Mouse (Mus musculus) MEL (cell line): Measurements from ENCODE around the gene Tpsb2. TPM values are rescaled to one million over a fixed set of nuclear protein-coding genes. Genes with fewer than 3 reads are reported as not detected.

Experiments used
- DNase-seq: peaks from one replicate; pipeline ENCODE4 v3.0.0; 2011; ENCODE audit warnings: low read depth, low spot score
- H3K27ac ChIP-seq: 2 replicates; pipeline ENCODE4 v1.5.1; 2012; ENCODE audit warnings: low read depth, mild to moderate bottlenecking, control low read depth, low read length, moderate library complexity; ENCODE audit not compliant: control insufficient read depth
- H3K27me3 ChIP-seq, 2 experiments: fragments of 150-350 bp in 1 of 2; sonication (generic) in 1 of 2; 2 replicates each; pipeline ENCODE4 v1.6.1; 2012; ENCODE audit warnings: low read length in 2 of 2, mild to moderate bottlenecking in 2 of 2, improper control_type of control experiment in 1 of 2, moderate library complexity in 1 of 2; ENCODE audit not compliant: insufficient read depth in 2 of 2, control insufficient read depth in 1 of 2
- H3K36me3 ChIP-seq, 2 experiments: 2 replicates each; pipeline ENCODE4 v1.6.1; 2012 to 2014; ENCODE audit warnings: low read length in 2 of 2, improper control_type of control experiment in 1 of 2, inconsistent platforms in 1 of 2, mild to moderate bottlenecking in 1 of 2; ENCODE audit not compliant: insufficient read depth in 2 of 2, control insufficient read depth in 1 of 2
- H3K4me1 ChIP-seq, 2 experiments: fragments of 150-350 bp in 1 of 2; sonication (generic) in 1 of 2; 2 replicates each; pipeline ENCODE4 v1.6.1; 2012; ENCODE audit warnings: low read length in 2 of 2, improper control_type of control experiment in 1 of 2, mild to moderate bottlenecking in 1 of 2; ENCODE audit not compliant: insufficient read depth in 2 of 2, control insufficient read depth in 1 of 2
- H3K4me3 ChIP-seq, 2 experiments: fragments of 150-350 bp in 1 of 2; sonication (generic) in 1 of 2; 2 replicates each; pipeline ENCODE4 v1.5.1; 2012; ENCODE audit warnings: low read depth in 2 of 2, low read length in 2 of 2, mild to moderate bottlenecking in 2 of 2, moderate library complexity in 2 of 2, control low read depth in 1 of 2, improper control_type of control experiment in 1 of 2; ENCODE audit not compliant: control insufficient read depth in 1 of 2, insufficient read depth in 1 of 2
- H3K79me2 ChIP-seq: 2 replicates; pipeline ENCODE4 v1.6.1; 2012; ENCODE audit warnings: mild to moderate bottlenecking, low read length, moderate library complexity; ENCODE audit not compliant: control insufficient read depth, poor library complexity, insufficient read depth
- H3K9ac ChIP-seq: 2 replicates; pipeline ENCODE4 v1.6.1; 2012; ENCODE audit warnings: low read depth, mild to moderate bottlenecking, control low read depth, low read length, moderate library complexity; ENCODE audit not compliant: control insufficient read depth, poor library complexity, severe bottlenecking
- H3K9me3 ChIP-seq: fragments of 150-350 bp; sonication (generic); replicated peaks from 2 replicates; pipeline ENCODE4 v1.6.1; 2012; ENCODE audit warnings: mild to moderate bottlenecking, low read length, improper control_type of control experiment, moderate library complexity; ENCODE audit not compliant: insufficient read depth
- CHD1 ChIP-seq: IDR thresholded peaks from 2 replicates; pipeline ENCODE4 v1.6.1; 2012; ENCODE audit warnings: low read depth, mild to moderate bottlenecking, inconsistent platforms, low read length, improper control_type of control experiment
- CTCF ChIP-seq, 3 experiments: IDR thresholded peaks in 2 of 3; conservative IDR thresholded peaks in 1 of 3; 2 replicates each; pipeline ENCODE4 v1.5.1; 2011 to 2012; ENCODE audit warnings: low read length in 3 of 3, low read depth in 2 of 3, mild to moderate bottlenecking in 2 of 3, improper control_type of control experiment in 1 of 3, inconsistent platforms in 1 of 3, mixed read lengths in 1 of 3, moderate library complexity in 1 of 3; ENCODE audit not compliant: control insufficient read depth in 1 of 3, insufficient read depth in 1 of 3, poor library complexity in 1 of 3, severe bottlenecking in 1 of 3
- EP300 ChIP-seq, 2 experiments: IDR thresholded peaks; 2 replicates each; pipeline ENCODE4 v1.6.1; 2011; ENCODE audit warnings: improper control_type of control experiment in 2 of 2, low read length in 2 of 2, low read depth in 1 of 2, mild to moderate bottlenecking in 1 of 2
- ETS1 ChIP-seq: IDR thresholded peaks from 2 replicates; pipeline ENCODE4 v1.6.1; 2012; ENCODE audit warnings: low read depth, mild to moderate bottlenecking, inconsistent platforms, low read length, improper control_type of control experiment, moderate library complexity
- JUND ChIP-seq: IDR thresholded peaks from 2 replicates; pipeline ENCODE4 v1.6.1; 2011; ENCODE audit warnings: low read depth, mild to moderate bottlenecking, improper control_type of control experiment, low read length
- MAX ChIP-seq: IDR thresholded peaks from 2 replicates; pipeline ENCODE4 v1.6.1; 2011; ENCODE audit warnings: low read length, improper control_type of control experiment
- MAZ ChIP-seq: IDR thresholded peaks from 2 replicates; pipeline ENCODE4 v1.6.1; 2012; ENCODE audit warnings: low read depth, mild to moderate bottlenecking, inconsistent platforms, low read length, improper control_type of control experiment
- MEF2A ChIP-seq: IDR thresholded peaks from 2 replicates; pipeline ENCODE4 v1.6.1; 2014; ENCODE audit warnings: low read depth, mild to moderate bottlenecking, inconsistent platforms, low read length, improper control_type of control experiment; ENCODE audit not compliant: poor library complexity, insufficient replicate concordance, severe bottlenecking; ENCODE audit errors: extremely low read depth
- MXI1 ChIP-seq: IDR thresholded peaks from 2 replicates; pipeline ENCODE4 v1.6.1; 2011; ENCODE audit warnings: mild to moderate bottlenecking, low read depth, low read length, improper control_type of control experiment
- MYB ChIP-seq: IDR thresholded peaks from 2 replicates; pipeline ENCODE4 v1.6.1; 2011; ENCODE audit warnings: mild to moderate bottlenecking, low read depth, low read length, improper control_type of control experiment
- POLR2A ChIP-seq, 2 experiments: IDR thresholded peaks; 2 replicates each; pipeline ENCODE4 v1.6.1; 2011 to 2012; ENCODE audit warnings: low read length in 2 of 2, mild to moderate bottlenecking in 2 of 2, control low read depth in 1 of 2, improper control_type of control experiment in 1 of 2, low read depth in 1 of 2, moderate library complexity in 1 of 2; ENCODE audit not compliant: control insufficient read depth in 1 of 2, insufficient read depth in 1 of 2, poor library complexity in 1 of 2
- POLR2AphosphoS2 ChIP-seq: IDR thresholded peaks from 2 replicates; pipeline ENCODE4 v1.6.1; 2011; ENCODE audit warnings: low read length, improper control_type of control experiment
- POLR2AphosphoS5 ChIP-seq: IDR thresholded peaks from 2 replicates; pipeline ENCODE4 v1.6.1; 2012; ENCODE audit warnings: low read depth, borderline replicate concordance, mild to moderate bottlenecking, inconsistent platforms, low read length, moderate library complexity, mixed read lengths
- RAD21 ChIP-seq: IDR thresholded peaks from 2 replicates; pipeline ENCODE4 v1.6.1; 2011; ENCODE audit warnings: mild to moderate bottlenecking, low read depth, low read length, improper control_type of control experiment
- RCOR1 ChIP-seq: IDR thresholded peaks from 2 replicates; pipeline ENCODE4 v1.6.1; 2012; ENCODE audit warnings: low read depth, mild to moderate bottlenecking, inconsistent platforms, low read length, improper control_type of control experiment
- TAL1 ChIP-seq: IDR thresholded peaks from 2 replicates; pipeline ENCODE4 v1.6.1; 2012; ENCODE audit warnings: mild to moderate bottlenecking, inconsistent platforms, low read length, moderate library complexity, mixed read lengths
- UBTF ChIP-seq: IDR thresholded peaks from 2 replicates; pipeline ENCODE4 v1.6.1; 2012; ENCODE audit warnings: low read depth, mild to moderate bottlenecking, inconsistent platforms, low read length, improper control_type of control experiment, moderate library complexity, borderline replicate concordance; ENCODE audit not compliant: insufficient read depth
- USF2 ChIP-seq, 2 experiments: IDR thresholded peaks; 2 replicates each; pipeline ENCODE4 v1.6.1; 2011 to 2012; ENCODE audit warnings: improper control_type of control experiment in 2 of 2, low read length in 2 of 2, borderline replicate concordance in 1 of 2, inconsistent platforms in 1 of 2, low read depth in 1 of 2, mild to moderate bottlenecking in 1 of 2; ENCODE audit not compliant: insufficient read depth in 1 of 2
- ZC3H11A ChIP-seq: IDR thresholded peaks from 2 replicates; pipeline ENCODE4 v1.6.1; 2012; ENCODE audit warnings: low read depth, mild to moderate bottlenecking, inconsistent platforms, low read length, improper control_type of control experiment
- ZKSCAN1 ChIP-seq: IDR thresholded peaks from 2 replicates; pipeline ENCODE4 v1.6.1; 2012; ENCODE audit warnings: low read depth, mild to moderate bottlenecking, inconsistent platforms, low read length, improper control_type of control experiment, moderate library complexity
- ZNF384 ChIP-seq: IDR thresholded peaks from 2 replicates; pipeline ENCODE4 v1.6.1; 2012; ENCODE audit warnings: low read depth, mild to moderate bottlenecking, inconsistent platforms, low read length, improper control_type of control experiment
- polyA plus RNA-seq, 2 experiments: library from polyadenylated mRNA; stranded (reverse) in 1 of 2; unstranded in 1 of 2; fragments of >175 nt in 1 of 2; fragments of >200 nt in 1 of 2; gene quantifications; 2 replicates each; pipeline versions ENCODE4 v1.2.1 to v1.2.4; 2012; ENCODE audit warnings: low replicate concordance in 2 of 2, low read depth in 1 of 2; ENCODE audit not compliant: insufficient read length in 2 of 2, insufficient read depth in 1 of 2, missing spikeins in 1 of 2
- total RNA-seq: library from RNA; depleted of rRNA; stranded (reverse); fragments of 300-350 nt; gene quantifications from 2 replicates; pipeline ENCODE4 v1.2.3, GENCODE M21; 2012

Gene Tpsb2
- total and polyA plus RNA-seq, 3 experiments: not detected

DNA sequence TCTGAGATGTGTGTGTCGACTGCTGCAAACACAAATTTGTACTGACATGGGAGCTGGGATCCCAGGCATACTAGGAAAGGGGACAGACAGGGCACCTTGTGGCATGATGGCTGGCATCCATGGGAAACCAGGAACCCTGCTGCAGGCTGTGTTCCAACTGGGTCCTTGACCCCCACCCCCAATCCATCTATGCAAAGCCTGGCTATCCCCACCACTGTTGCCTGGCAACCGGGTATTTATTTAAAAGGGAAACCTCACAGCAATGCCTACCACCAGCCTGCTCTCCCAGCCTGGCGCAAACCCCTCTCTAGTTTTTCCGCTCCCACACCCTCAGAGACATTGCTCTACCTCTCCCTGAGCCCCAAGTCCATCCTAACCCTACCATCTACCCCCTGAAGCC is 41.2 kb downstream of the Tpsb2 start:
- Histone ChIP-seq H3K79me2 (no peaks in the 10 kb centered on the region), H3K27me3 (no peaks in the 10 kb centered on the region), H3K27ac (no peak overlapping the region), H3K4me3 (no peak overlapping the region), H3K9me3 (no peaks in the 10 kb centered on the region), H3K4me1 (no peaks in the 10 kb centered on the region), H3K36me3 (no peaks in the 10 kb centered on the region), H3K9ac (no peak overlapping the region)
- TF ChIP-seq UBTF: no peak
- no peak for TF ChIP-seq ZNF384
- TF ChIP-seq USF2 (IDR thresholded peaks at IDR 0.05; ENCODE audit: borderline replicate concordance in 1 of 2, insufficient read depth in 1 of 2, low read depth in 1 of 2, low read length in 2 of 2): no peak
- no peak for TF ChIP-seq ZC3H11A
- no peak for TF ChIP-seq TAL1
- no peak for DNase-seq

DNA sequence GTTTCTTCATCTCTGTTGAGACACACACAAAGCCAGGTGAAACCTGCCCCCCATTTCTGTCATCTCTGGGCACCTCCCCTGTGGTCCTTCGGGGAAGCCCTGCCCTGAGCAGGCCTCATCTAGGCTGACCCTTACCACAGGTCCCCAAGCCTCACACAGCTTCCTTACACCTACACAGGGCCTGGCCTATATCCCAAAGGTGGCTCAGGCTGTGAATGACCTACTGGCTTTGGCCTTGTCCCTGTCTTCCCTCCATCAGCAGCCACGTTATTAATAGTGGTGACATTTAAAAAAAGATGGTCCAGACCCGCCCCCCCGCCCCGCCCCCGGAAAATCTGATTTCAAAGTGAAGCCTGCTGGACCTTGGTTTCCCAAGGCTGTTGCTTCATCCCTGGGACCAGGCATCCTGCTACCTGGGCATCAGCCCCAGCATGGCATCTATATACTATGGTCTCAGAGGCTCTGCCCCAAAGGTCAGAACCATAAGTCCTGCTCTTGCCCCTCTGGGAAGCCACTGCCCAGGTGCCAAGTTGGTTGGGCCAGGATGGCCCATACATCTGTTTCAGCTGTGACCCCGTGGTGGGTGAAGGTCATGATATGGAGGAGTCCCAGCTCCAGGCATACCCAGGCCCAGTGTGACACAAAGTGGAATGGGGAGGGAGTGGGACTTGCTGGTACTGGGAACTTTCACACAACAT is 42.3 kb downstream of the Tpsb2 start:
- TF ChIP-seq CTCF (IDR thresholded peaks at IDR 0.05 in 2 of 3, conservative IDR thresholded peaks at IDR 0.05 in 1 of 3; ENCODE audit: control insufficient read depth in 1 of 3, insufficient read depth in 1 of 3, low read depth in 2 of 3, low read length in 3 of 3, poor library complexity in 1 of 3, severe bottlenecking in 1 of 3) (no peak), POLR2A (IDR thresholded peaks at IDR 0.05; ENCODE audit: control insufficient read depth in 1 of 2, insufficient read depth in 1 of 2, low read depth in 1 of 2, low read length in 2 of 2, poor library complexity in 1 of 2) (no peak), POLR2AphosphoS5 (no peak), CHD1 (no peak), POLR2AphosphoS2 (no peak), MAX (no peak), ETS1 (no peak), JUND (no peak), EP300 (IDR thresholded peaks at IDR 0.05; ENCODE audit: low read depth in 1 of 2, low read length in 2 of 2) (no peak), RCOR1 (no peak), MEF2A (no peak), ZNF384 (no peak), ZKSCAN1 (no peak), MXI1 (no peak), RAD21 (no peak), MAZ (no peak), UBTF (no peak), MYB (no peak)
- H3K9ac ChIP-seq: no peak overlapping the region
- no peak for DNase-seq
- H3K4me1 ChIP-seq: no peaks in the 10 kb centered on the region
- H3K4me3 ChIP-seq: no peak overlapping the region
- H3K27ac ChIP-seq: no peak overlapping the region
- H3K27me3 ChIP-seq: no peaks in the 10 kb centered on the region
- H3K9me3 ChIP-seq: no peaks in the 10 kb centered on the region
- H3K36me3 ChIP-seq: no peaks in the 10 kb centered on the region
- no peaks in the 10 kb centered on the region for H3K79me2 ChIP-seq
